Mouse (Mus musculus): ENCODE results near the gene Stk32c. TPM values are rescaled to one million over a fixed set of nuclear protein-coding genes. Genes with fewer than 3 reads are reported as not detected.

Gene Stk32c
- polyA plus RNA-seq, 1 experiment from 2014 or later: 0.06 TPM

- ATAC-seq (no peak), DNase-seq (ENCODE audit: low spot score) (no peak)
- H3K4me2 ChIP-seq (replicated peaks; ENCODE audit: low read depth, low read length): no peak overlapping the region
- no peaks in the 10 kb centered on the region for H3K27me3 ChIP-seq (replicated peaks; ENCODE audit: insufficient read depth, low read length)
- no peaks in the 10 kb centered on the region for H3K36me3 ChIP-seq (ENCODE audit: insufficient read depth, low read length)
- H3K4me3 ChIP-seq (ENCODE audit: low read depth, low read length): no peak overlapping the region
- H3K4me1 ChIP-seq (ENCODE audit: insufficient read depth, low read depth, low read length): no peaks in the 10 kb centered on the region
- 57% methylated on average over 4 of the region's 4 CpGs for WGBS
- TF ChIP-seq EP300 (IDR thresholded peaks at IDR 0.05) (no peak), CTCF (IDR thresholded peaks at IDR 0.05) (no peak)
- no peaks in the 10 kb centered on the region for H3K9me3 ChIP-seq (ENCODE audit: low read length)
- H3K27ac ChIP-seq (ENCODE audit: low read length): no peak overlapping the region
- H3K9ac ChIP-seq (replicated peaks; ENCODE audit: low read depth): no peak overlapping the region
Measured at GRCm38 (mm10) chr7:139169143-139169542, 44.0 kb downstream of the Stk32c start.

DNA sequence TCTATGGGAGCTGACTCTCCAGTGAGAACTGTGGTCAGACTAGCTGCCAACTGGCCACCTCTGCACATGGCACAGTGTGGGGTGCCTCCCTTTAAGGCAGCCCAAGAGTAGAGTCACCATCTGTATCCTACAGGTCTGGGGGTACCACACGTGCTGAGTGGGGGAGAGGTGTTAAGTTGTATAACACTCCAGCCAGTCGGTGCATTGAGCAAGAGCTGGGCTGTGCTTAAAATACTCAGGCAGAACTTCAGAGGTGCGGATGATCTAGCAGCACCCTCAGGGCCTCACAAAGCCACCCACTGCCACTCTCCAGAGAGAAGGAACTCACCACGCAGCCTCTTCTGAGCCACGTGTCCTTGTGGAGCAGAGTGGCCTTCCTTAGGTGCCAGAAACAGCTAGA, 48.7 kb downstream of the Stk32c start:
- WGBS: 59% methylated on average over 5 of the region's 5 CpGs
- TF ChIP-seq CTCF (IDR thresholded peaks at IDR 0.05): no peak
- TF ChIP-seq EP300 (IDR thresholded peaks at IDR 0.05): no peak
- Histone ChIP-seq H3K27ac (ENCODE audit: low read length) (no peak overlapping the region), H3K4me1 (ENCODE audit: insufficient read depth, low read depth, low read length) (no peaks in the 10 kb centered on the region), H3K27me3 (replicated peaks; ENCODE audit: insufficient read depth, low read length) (no peaks in the 10 kb centered on the region), H3K36me3 (ENCODE audit: insufficient read depth, low read length) (no peaks in the 10 kb centered on the region), H3K9me3 (ENCODE audit: low read length) (no peaks in the 10 kb centered on the region), H3K4me3 (ENCODE audit: low read depth, low read length) (no peak overlapping the region), H3K9ac (replicated peaks; ENCODE audit: low read depth) (no peak overlapping the region), H3K4me2 (replicated peaks; ENCODE audit: low read depth, low read length) (no peak overlapping the region)
- ATAC-seq: no peak
- DNase-seq (ENCODE audit: low spot score): no peak

GRCm38 (mm10) chr7:139158956-139159355, 54.2 kb downstream of the Stk32c start:
- WGBS: 66% methylated on average over 5 of the region's 5 CpGs
- H3K4me2 ChIP-seq (replicated peaks; ENCODE audit: low read depth, low read length): no peak overlapping the region
- TF ChIP-seq EP300 (IDR thresholded peaks at IDR 0.05): no peak
- TF ChIP-seq CTCF (IDR thresholded peaks at IDR 0.05): no peak
- no peak overlapping the region for H3K9ac ChIP-seq (replicated peaks; ENCODE audit: low read depth)
- H3K36me3 ChIP-seq (ENCODE audit: insufficient read depth, low read length): no peaks in the 10 kb centered on the region
- H3K27ac ChIP-seq (ENCODE audit: low read length): no peak overlapping the region
- DNase-seq (ENCODE audit: low spot score) (no peak), ATAC-seq (no peak)
- H3K27me3 ChIP-seq (replicated peaks; ENCODE audit: insufficient read depth, low read length): no peaks in the 10 kb centered on the region
- H3K4me3 ChIP-seq (ENCODE audit: low read depth, low read length): no peak overlapping the region
- no peaks in the 10 kb centered on the region; the same call in 1 of the 2 replicates for H3K4me1 ChIP-seq (ENCODE audit: insufficient read depth, low read depth, low read length)
- H3K9me3 ChIP-seq (ENCODE audit: low read length): no peaks in the 10 kb centered on the region

- Histone ChIP-seq H3K4me1 (ENCODE audit: insufficient read depth, low read depth, low read length) (no peaks in the 10 kb centered on the region; the same call in 1 of the 2 replicates), H3K4me3 (ENCODE audit: low read depth, low read length) (no peak overlapping the region), H3K36me3 (ENCODE audit: insufficient read depth, low read length) (no peaks in the 10 kb centered on the region), H3K9ac (replicated peaks; ENCODE audit: low read depth) (no peak overlapping the region), H3K9me3 (ENCODE audit: low read length) (no peaks in the 10 kb centered on the region), H3K27me3 (replicated peaks; ENCODE audit: insufficient read depth, low read length) (no peaks in the 10 kb centered on the region), H3K27ac (ENCODE audit: low read length) (no peak overlapping the region), H3K4me2 (replicated peaks; ENCODE audit: low read depth, low read length) (no peak overlapping the region)
- TF ChIP-seq EP300 (IDR thresholded peaks at IDR 0.05): no peak
- no peak for TF ChIP-seq CTCF (IDR thresholded peaks at IDR 0.05)
- no peak for ATAC-seq
- WGBS: 70% methylated on average over 7 of the region's 7 CpGs
- DNase-seq (ENCODE audit: low spot score): no peak
Measured at GRCm38 (mm10) chr7:139158549-139158948, 54.6 kb downstream of the Stk32c start.

- H3K27me3 ChIP-seq (replicated peaks; ENCODE audit: insufficient read depth, low read length): no peaks in the 10 kb centered on the region
- no peaks in the 10 kb centered on the region for H3K36me3 ChIP-seq (ENCODE audit: insufficient read depth, low read length)
- DNase-seq (ENCODE audit: low spot score): no peak
- whole genome bisulfite sequencing: 27% methylated on average over 2 of the region's 2 CpGs
- no peak overlapping the region for H3K4me3 ChIP-seq (ENCODE audit: low read depth, low read length)
- no peaks in the 10 kb centered on the region; the same call in 1 of the 2 replicates for H3K4me1 ChIP-seq (ENCODE audit: insufficient read depth, low read depth, low read length)
- no peak overlapping the region for H3K9ac ChIP-seq (replicated peaks; ENCODE audit: low read depth)
- TF ChIP-seq CTCF (IDR thresholded peaks at IDR 0.05) (no peak), EP300 (IDR thresholded peaks at IDR 0.05) (no peak)
- no peak for ATAC-seq
- H3K9me3 ChIP-seq (ENCODE audit: low read length): no peaks in the 10 kb centered on the region
- H3K27ac ChIP-seq (ENCODE audit: low read length): no peak overlapping the region
- H3K4me2 ChIP-seq (replicated peaks; ENCODE audit: low read depth, low read length): no peak overlapping the region
Measured at GRCm38 (mm10) chr7:139157541-139157940, 55.6 kb downstream of the Stk32c start.

DNA sequence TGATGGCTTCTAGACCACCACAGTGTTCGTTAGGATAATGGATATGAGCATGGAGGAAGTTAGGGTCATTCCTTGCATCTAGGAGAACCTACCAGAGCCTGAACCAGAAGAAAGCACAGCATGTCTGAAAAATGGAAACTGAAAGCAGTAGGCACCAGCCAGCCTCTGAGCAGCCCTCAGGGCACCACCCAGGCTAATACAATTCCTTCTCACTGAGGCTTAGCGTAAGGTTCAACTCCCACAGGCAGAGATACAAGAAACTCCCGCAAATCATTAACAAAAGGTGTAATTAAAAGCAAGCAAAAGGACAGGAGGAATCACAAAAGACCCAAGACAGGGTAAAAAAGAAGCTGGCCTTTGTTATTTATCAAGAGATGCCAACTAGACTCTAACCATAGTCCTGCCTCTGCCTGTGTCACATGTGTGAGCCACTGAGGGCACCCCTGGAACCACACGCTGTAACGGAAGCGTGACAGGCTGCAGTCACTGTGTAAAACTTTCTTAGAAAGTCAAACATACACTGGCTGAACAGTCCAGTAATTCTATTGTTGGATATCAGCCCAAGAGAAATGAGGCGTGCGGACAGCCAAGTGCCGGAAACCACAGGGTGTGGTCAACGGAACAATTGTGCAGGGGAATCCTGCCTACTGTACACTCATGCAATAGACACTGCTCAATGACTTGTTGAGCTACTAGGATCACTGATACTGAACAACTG, 56.6 kb downstream of the Stk32c start:
- TF ChIP-seq CTCF (IDR thresholded peaks at IDR 0.05) (no peak), EP300 (IDR thresholded peaks at IDR 0.05) (no peak)
- H3K4me1 ChIP-seq (ENCODE audit: insufficient read depth, low read depth, low read length): no peaks in the 10 kb centered on the region; the same call in 1 of the 2 replicates
- H3K4me2 ChIP-seq (replicated peaks; ENCODE audit: low read depth, low read length): no peak overlapping the region
- no peaks in the 10 kb centered on the region for H3K36me3 ChIP-seq (ENCODE audit: insufficient read depth, low read length)
- WGBS: 47% methylated on average over 10 of the region's 10 CpGs
- no peak overlapping the region for H3K4me3 ChIP-seq (ENCODE audit: low read depth, low read length)
- no peaks in the 10 kb centered on the region for H3K9me3 ChIP-seq (ENCODE audit: low read length)
- no peaks in the 10 kb centered on the region for H3K27me3 ChIP-seq (replicated peaks; ENCODE audit: insufficient read depth, low read length)
- no peak overlapping the region for H3K27ac ChIP-seq (ENCODE audit: low read length)
- peak; percentile 59 for DNase-seq (ENCODE audit: low spot score)
- ATAC-seq: peak; percentile 77
- H3K9ac ChIP-seq (replicated peaks; ENCODE audit: low read depth): no peak overlapping the region

All from lung, postnatal 0 days (tissue).